Mouse (Mus musculus) layer of hippocampus, postnatal 36 days (tissue): ENCODE measurements around the gene Srcin1. TPM values are rescaled to one million over a fixed set of nuclear protein-coding genes. Genes with fewer than 3 reads are reported as not detected.

ENCODE experiments used
- DNase-seq, 2 experiments: peaks; one replicate each; pipeline ENCODE4 v3.0.0; 2022
- total RNA-seq, 2 experiments: library from RNA; stranded (reverse); gene quantifications; 2 replicates each; pipeline ENCODE4 v1.2.3; 2021

Gene Srcin1
- total RNA-seq, 2 experiments from 2014 or later, result 230 to 247 TPM

DNA sequence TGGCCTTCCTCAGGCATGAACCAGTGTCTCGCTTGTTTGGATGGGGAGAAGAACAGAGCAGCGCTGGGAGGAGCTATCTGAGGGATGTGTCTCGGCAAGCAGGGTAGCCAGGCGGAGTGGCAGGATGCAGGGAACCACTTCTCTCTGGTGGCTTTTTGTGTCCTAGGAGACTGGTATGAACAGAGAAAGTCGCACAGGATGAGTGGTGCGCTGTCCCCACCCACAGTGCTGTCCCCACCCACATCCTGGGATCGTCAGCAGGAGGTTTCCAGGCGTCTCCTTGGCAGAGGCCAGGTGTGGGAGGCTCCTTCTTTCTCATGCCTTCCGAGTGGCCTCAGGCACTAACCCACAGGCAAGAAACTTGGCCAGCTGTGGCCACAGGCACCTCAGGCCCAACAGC lies 73.6 kb downstream of the Srcin1 start:
- no peak for DNase-seq

DNA sequence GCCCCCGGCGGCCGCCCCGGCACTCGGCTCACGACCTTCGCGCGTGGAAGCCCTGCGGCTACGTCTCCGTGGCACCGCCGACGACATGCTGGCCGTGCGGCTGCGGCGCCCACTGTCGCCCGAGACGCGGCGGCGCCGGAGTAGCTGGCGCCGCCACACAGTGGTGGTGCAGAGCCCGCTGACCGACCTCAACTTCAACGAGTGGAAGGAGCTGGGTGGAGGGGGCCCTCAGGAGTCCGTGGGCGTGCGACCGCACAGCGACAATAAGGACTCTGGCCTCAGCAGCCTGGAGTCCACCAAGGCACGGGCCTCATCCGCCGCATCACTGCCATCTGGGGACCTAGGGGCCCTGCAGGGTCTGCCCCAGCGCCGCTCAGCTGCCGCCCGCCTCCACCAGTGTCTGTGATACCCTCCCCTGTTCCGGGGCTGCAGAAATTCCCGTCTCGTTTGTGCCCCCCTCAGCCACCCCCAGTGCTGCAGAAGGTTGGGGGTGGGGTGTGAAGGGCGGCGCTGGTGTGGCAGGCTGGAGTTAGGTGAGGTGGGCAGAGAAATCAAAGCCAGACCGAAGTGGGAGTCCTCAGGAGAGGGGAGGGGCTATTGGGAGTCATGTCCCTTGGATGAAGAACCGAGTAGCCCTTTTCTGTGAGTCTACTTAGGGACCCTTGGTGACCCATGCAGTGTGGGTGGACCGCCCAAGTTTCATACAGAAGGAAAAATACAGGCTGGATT lies 75.1 kb downstream of the Srcin1 start:
- DNase-seq, result no peak

DNA sequence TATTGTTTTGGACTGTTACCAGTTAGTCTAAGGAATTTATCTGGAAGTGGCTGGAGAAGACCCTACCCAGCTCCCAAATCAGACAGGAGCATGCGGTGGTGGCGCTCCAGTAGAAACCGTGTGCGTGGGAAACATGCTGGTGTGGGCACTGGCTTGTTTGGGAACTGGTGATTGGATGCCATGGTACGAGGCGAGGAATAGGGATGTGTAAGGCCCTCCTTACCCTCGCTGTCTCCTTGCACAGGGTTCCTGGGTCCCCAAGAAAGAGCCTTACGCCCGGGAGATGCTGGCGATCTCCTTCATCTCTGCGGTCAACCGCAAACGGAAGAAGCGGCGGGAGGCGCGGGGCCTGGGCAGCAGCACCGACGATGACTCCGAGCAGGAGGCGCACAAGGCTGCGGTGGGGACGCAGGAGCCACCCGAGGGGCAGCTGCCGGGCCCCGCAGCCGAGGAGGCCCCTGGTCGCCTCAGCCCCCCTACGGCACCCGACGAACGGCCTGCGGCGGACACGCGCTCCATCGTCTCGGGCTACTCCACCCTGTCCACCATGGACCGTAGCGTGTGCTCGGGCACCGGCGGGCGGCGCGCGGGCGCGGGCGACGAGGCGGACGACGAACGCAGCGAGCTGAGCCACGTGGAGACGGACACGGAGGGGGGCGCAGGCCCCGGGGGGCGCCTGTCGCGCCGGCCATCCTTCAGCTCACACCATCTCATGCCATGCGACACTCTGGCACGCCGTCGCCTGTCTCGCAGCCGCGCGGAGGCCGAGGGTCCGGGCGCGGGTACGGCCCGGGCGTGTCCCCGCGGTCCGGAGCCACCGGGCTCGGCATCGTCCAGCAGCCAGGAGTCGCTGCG lies 75.9 kb downstream of the Srcin1 start, which contains the start of gene 4933428G20Rik:
Gene 4933428G20Rik, minus strand, starts transcription at position 476 of the 855 bp plus-strand sequence.
- no peak for DNase-seq

DNA sequence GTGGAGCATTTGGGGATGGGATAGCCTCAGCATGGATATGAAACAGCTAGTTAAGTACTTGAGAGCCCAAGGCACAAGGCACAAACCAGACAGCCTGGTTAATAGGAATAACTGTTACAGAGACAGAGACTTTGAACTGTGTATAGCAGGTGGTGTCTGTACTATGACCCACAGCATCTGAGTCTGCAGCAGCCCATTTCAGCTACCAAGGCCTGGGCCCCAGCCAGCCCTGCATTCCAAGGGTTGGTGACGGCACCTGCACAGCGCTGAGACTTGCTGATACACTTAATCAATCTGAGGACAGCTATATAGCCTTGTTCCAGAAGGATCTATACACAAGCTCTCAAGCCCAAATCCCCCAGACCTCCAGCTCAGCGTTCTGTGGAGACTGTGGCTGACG lies 78.4 kb downstream of the Srcin1 start:
- DNase-seq, result no peak

DNA sequence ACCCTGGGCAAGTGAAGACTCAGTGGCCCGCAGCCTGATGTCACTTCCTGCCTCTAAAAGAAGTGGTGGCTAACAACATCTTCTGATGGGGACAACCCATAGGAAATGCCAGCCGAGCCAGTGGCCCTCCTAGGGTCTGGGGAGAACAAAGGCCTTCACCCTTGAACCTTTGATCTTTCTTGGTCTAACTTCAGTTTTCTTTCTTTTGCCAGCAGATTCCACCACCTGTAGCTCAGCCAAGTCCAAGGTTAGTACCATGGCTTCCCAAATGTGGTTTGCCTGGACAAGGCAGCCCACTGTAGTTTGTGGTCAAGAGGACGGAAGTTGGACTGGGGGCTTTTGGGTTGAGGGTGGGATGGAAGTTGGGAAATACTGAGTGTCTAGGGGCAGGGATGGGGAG lies 83.2 kb downstream of the Srcin1 start:
- no peak for DNase-seq

DNA sequence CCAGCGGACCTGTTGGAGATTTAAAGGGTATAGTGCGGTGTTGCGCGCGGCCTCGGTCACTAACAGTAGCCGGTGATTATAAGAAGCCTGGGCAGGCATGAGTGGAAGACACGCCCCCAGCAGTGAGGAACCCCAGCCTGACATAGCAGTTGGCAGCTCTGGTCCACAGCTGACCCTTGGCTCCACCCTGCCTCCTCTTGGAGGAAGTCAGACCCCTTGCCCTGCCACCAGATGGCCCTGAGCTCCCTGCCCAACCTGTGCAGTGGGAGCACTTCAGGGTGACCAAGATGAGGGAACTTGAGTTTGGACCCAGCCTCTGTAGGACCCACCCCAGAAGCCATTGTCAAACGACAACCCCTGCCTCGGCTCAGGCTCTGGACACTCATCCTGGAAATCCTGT lies 84.3 kb downstream of the Srcin1 start:
- no peak for DNase-seq

DNA sequence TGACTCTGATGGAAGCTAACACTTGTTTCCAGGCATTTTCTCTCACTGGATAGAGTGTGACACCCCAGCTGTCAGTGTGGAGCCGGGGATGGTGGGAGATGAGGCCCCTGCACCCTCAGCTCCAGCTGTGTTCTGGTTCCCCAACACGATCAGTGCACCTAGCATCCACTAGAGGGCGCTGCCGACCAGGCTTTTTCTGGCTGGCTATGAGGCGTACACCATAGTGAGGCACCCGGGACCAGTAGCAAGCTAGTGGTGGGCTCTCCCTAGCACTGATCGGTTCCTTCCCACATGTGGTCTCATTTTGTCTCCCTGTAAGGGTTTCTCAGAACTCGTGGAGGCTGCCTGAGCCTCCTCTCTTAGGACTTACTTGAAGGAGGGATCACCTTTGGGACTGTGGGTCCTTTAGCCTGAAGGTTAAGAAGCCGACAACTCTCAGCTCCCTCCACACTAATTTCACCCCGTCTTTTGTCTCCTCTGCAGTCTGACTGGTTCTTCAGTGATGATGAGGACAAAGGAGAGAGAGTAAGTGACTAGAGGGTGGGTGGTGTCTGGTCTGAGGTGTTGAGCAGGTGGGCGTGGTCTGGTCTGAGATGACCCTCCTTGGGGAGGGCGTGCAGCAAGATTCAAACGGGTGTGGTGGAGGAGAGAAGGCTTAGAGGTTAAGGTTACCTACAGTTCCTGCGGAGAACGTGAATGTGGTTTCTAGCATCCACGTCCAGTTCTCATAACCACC lies 86.2 kb downstream of the Srcin1 start:
- DNase-seq, result peak; percentile 62 to 69

DNA sequence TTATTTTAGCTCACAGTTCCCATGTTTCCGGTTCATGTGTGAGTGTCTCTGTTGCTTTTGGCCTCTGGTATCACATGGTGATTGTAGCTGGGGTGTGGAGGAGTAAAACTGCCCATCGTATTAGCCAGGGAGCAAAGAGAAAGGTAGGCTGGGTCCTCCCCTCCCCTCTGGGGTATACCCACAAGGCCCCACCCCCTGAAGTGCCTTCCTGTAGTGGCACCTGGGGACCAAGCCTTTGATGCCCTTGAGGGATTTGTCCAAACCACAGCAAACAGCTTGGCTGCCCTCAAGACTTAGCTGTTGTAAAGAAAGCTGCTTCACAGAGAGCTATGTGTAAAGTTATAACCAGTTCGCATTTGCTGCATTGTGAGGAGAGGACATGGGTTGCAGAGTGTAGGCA lies 88.3 kb downstream of the Srcin1 start:
- DNase-seq, result no peak

DNA sequence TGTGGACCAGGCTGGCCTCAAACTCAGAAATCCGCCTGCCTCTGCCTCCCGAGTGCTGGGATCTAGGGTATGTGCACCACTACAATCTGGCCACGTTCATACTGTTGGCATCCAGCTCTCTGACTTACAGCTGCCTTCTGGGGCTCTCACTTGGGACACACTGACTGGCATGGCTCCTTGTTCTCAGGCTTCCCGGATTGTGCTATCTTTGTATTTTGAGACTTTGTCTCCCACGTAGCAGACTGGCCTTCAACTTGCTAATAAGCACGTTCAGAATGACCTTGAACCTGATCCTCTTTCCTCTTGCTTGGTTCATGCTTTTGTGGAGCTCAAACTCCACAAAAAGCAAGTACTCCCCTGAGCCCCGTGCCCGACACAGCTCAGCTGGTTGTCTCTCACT lies 90.3 kb downstream of the Srcin1 start:
- no peak for DNase-seq

DNA sequence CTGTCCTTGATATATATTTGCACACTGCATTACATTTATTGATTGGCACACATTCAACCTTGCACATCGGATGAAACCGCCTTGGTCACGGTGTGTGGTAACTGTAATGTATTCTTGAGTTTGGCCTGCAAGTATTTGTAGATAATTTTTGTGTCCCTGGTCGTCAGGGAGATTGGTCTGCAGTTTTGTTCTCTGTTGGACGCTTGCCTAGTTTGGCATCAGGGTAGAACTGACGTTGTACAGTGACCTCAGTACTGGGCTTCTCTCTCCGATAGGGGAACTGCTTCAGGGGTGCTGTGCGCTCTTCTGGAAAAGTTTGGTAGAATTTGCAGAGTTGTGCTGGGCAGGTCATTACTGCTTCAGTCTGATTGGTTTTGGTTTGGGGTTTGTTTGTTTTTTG lies 96.2 kb downstream of the Srcin1 start:
- no peak for DNase-seq

DNA sequence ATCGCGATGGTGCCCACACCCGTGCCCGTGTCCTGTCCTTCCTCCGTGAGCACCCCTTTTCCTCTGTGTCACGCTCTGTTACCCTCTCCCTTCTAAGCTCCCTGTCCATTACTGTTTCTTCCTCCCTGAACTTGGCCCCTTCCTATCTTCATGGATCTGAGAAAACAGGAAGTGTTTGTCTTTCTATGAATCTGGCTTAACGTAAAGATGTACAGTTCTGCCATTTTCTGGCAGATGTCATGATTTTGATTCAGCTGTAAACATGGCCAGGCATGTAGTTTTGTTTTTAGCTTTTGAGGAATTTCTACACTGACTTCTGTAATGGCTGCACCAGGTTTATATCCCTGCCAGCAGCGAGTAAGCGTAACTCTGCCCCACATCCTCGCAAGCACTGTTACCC lies 96.9 kb downstream of the Srcin1 start:
- no peak for DNase-seq

DNA sequence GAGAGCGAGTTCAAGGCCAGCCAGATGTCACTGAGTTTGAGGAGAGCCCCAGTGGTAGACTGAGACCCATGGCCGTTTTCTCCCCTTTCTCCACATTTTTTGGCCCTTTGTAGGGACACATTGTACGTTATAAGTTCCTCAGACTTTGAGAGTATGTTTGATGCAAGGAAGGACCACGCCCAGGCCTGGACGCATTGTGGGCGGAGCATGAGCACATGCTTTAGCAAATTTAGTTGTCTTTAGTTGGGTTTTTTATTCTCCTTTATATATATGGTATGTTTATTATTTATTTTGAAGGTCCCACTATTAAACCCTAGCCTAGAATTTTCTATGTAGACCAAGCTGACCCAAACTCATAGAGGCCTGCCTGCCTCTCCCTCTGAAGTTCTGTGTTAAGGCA lies 97.6 kb downstream of the Srcin1 start:
- no peak for DNase-seq

DNA sequence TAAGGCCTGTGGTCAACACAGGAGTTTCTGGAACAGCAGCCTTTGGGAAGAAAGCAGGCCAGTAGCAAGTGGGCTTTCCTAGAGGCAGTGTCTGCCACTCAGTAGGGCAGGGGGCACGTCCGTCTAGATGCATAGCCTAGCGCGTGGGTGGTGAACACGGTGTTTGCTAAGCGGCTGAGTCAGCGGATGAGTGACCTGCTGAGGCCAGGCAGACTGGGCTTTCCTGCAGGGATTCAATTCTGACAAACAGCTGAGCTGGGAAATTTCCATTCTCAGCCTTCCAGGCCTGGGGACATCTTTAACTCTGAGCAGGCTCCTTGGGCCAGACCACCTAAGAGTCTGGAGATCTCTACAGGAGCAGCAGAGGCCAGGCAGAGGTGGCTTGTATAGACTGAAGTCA lies 98.6 kb downstream of the Srcin1 start:
- DNase-seq, result no peak

DNA sequence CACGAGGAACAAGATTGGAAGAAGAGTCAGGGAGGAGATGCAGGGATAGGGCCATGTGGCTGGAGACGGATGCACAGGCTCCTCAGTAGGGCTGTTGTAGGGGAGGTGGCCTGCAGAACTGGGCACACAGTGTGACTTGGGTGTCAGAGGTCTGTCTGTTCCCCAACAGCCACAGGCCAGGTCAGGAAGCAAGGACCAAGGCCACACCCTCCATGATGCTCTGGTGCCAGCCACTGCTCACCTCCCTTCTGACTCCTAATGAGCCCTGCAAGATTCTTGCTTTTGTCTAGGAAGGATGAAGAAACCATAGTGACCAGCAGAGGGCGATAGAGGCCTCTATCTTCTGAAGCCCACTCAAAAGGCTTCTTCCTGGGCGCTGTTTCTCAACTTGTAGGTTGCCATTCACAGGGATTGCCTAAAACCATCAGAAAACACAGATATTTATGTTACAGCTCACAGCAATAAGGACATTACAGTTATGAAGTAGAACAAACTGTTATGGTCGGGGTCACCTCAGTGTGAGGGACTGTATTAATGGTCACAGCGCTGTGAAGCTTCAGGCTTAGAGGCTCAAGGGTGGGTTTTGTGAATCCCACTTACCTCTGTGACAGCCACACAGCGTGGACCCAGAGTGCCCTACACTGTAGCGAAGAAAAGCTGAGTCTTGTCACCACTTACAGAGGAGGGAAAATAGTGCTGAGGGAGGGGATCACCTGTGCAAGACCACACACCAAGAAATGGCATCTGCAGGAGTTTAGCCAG lies 99.5 kb downstream of the Srcin1 start:
- peak in 1 of 2 experiments; percentile 43 for DNase-seq

DNA sequence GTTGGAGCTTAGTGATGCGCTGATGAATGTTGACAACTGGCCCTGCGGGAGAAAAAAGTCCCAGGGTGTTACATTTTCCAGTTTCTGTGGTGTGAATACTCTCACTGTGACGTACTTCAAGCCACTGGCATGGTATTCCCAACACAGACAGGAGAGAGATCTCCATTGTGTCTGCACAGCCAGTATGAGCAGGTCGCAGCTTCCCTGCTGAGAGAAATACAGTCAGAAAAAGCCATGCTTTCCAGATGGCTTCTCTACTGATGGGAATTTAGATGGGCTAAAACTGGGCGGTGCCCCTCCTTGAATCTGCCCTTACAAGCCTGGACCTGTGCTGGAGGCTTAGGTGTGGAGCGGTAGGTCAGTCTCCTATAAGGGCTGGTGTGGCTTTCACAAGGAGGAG lies 104.7 kb downstream of the Srcin1 start:
- no peak for DNase-seq

DNA sequence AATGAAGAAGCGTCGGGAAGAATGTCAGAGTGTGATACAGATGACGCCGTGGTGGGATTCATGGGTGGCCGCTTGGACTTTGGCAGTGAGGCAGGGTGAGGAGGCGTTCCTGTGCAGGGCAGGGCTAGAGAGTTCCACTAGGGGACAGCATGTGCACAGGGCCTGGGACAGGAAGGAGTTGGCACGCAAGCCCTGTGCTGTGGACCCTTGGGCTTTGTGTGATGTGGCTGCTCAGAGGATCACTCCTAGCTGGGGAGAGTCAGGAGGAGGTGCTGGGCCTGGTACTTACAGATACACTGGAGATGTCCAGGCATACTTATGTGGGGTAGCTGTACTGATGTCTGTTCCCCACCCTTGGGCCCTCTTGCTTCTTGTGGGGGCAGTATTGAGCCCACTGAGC lies 106.2 kb downstream of the Srcin1 start:
- no peak for DNase-seq

DNA sequence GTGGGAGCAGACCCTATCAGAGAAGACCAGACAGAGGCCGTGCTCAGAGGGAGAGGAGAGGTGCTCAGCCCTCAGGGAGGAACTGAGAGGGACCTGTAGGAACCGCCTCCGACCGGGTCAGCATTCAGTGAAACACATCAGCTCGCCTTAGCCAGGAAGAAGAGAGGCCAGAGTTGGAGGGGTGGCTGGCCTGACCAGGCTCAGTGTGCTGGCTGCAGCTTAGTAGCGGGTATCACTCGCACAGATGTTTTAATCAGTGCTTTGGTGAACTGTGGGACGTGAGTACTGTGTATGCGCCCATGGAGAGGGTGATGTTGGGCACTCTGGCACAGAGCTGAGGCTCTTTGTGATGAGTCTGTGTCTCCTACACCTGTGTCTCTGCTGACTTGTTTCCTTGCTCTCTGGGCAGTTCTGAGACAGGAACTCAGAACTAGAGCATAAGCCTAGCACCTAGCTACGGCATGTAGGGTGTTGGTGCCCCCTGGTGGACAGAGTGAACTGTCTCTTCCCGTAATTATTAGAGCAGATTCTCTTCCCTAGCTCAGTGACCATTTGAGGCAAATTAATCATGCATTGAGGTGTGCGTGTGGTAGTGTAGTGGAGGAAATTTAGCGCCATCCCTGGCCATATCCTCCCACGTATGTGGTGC lies 107.2 kb downstream of the Srcin1 start:
- DNase-seq, result peak; percentile 79 to 82

DNA sequence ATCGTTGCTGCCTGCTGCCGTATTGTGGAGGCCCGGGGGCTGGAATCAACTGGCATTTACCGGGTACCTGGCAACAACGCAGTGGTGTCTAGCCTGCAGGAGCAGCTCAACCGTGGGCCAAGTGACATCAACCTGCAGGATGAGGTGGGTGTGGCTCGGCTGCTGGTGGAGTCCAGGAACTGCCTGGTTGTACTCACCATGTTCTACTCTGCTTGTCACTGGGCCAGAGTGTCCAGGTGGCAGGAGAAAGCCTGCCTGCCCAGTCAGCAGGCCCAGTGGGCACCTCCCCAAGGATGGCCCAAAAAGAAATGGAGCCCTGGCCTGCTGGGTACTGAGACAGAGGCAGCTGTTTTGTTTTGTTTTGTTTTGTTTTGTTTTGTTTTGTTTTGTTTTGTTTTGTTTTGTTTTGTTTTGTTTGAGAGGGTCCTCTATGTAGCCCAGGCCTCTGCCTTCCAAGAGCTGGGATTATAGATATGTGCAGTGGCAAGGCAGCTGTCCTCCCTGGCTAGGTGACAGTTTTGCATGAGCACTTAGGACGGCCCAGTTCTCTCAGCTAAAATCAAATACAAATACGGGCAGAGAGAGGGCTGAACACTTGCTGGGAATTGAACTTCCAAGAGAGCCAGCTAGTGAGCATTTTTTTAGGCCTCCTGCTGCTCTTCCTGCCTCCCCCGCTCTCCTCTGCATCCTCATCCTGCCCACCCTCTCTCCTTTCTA lies 109.4 kb downstream of the Srcin1 start:
- DNase-seq, result no peak

DNA sequence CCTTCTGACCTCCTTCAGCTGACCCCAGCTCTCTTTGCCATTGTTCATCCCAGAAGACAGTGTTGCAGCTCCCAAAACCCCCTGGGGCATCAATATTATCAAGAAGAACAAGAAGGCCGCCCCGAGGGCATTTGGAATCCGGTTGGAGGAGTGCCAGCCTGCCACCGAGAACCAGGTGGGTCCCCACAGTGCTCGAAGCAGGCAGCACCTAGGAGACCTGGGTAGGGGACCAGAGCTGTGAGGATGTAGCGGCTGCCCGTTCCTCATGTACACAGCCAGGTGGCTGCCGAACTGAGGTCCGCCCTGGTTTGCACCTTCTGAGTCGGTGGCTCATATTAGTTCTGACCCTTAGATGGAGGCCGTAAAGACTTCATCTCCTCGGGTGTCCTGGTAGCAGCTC lies 110.0 kb downstream of the Srcin1 start:
- DNase-seq, result no peak

DNA sequence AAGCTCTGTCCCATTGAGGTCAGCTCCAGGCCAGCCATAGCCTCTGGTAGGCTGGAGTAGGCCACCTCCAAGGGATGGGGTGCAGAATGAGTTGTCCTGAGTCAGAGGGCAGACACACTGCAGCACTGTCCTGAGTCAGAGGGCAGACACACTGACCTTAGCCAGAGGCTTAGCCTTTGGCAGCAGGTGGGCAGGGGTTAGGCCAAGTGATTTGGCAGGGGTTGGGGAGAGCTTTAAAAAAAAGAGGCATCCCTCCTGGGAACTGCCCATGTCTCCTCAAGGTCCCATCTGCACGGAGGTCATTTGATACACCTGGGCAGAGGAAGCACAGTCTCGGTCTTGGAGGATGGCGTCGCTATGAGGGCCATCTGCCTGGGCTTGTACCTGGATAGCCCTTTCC lies 112.0 kb downstream of the Srcin1 start:
- DNase-seq, result no peak

DNA sequence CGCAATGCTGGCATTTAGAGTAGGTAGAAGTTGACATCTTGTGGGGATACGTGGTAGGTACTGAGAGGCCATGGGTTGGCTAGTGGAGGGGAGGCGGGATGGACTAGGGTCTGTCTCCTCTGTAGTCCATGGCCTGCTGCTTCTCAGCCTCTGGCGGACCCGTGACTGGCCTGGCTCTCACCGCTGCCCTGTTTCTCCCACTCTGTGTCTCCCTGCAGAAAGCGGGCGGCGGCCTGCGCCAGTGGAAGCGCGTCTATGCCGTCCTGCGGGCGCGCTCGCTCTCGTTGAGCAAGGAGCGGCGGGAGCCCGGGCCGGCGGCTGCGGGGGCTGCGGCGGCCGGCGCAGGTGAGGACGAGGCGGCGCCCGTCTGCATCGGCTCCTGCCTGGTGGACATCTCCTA lies 112.8 kb downstream of the Srcin1 start:
- no peak for DNase-seq
